Mouse (Mus musculus) skeletal muscle tissue, adult 2 months (tissue): ENCODE measurements around the gene Gabpb2.

Experiments used
- DNase-seq: peaks from one replicate; pipeline ENCODE4 v3.0.0-alpha.2; 2012; ENCODE audit warnings: low read depth, low spot score

Gabpb2 gene

GRCm38 (mm10) chr3:95217255-95218134, at the start of gene Gabpb2:
Gabpb2 (minus strand) TSS chr3:95217916.
- peak; percentile 91 for DNase-seq

GRCm38 (mm10) chr3:95266052-95266451, 48.3 kb upstream of the Gabpb2 start:
- peak; percentile 77 for DNase-seq

GRCm38 (mm10) chr3:95264724-95265123, 47.0 kb upstream of the Gabpb2 start:
- no peak for DNase-seq

- peak; percentile 80 for DNase-seq
Measured at GRCm38 (mm10) chr3:95263089-95263739, 45.5 kb upstream of the Gabpb2 start.

GRCm38 (mm10) chr3:95261975-95262374, 44.3 kb upstream of the Gabpb2 start:
- no peak for DNase-seq

GRCm38 (mm10) chr3:95256931-95257330, 39.2 kb upstream of the Gabpb2 start:
- DNase-seq, result no peak

GRCm38 (mm10) chr3:95250783-95251424, 33.2 kb upstream of the Gabpb2 start, which contains the start of gene Bnipl:
Bnipl (minus strand) TSS chr3:95251193.
- DNase-seq, result no peak

- no peak for DNase-seq
Measured at GRCm38 (mm10) chr3:95250361-95250760, 32.6 kb upstream of the Gabpb2 start.

GRCm38 (mm10) chr3:95247660-95248336, 30.1 kb upstream of the Gabpb2 start:
- no peak for DNase-seq

GRCm38 (mm10) chr3:95246465-95247231, 28.9 kb upstream of the Gabpb2 start:
- DNase-seq, result no peak

- DNase-seq, result no peak
Measured at GRCm38 (mm10) chr3:95243086-95243485, 25.4 kb upstream of the Gabpb2 start.

- DNase-seq, result no peak
Measured at GRCm38 (mm10) chr3:95241498-95241897, 23.8 kb upstream of the Gabpb2 start, which contains the start of gene Gm128. Gm128 (minus strand) TSS chr3:95241598.

- DNase-seq, result no peak
Measured at GRCm38 (mm10) chr3:95240900-95241299, 23.2 kb upstream of the Gabpb2 start.

GRCm38 (mm10) chr3:95239971-95240370, 22.3 kb upstream of the Gabpb2 start:
- no peak for DNase-seq

- DNase-seq, result no peak
Measured at GRCm38 (mm10) chr3:95239022-95239421, 21.3 kb upstream of the Gabpb2 start.

- no peak for DNase-seq
Measured at GRCm38 (mm10) chr3:95237541-95238099, 19.9 kb upstream of the Gabpb2 start.

GRCm38 (mm10) chr3:95235386-95236301, 17.9 kb upstream of the Gabpb2 start:
- no peak for DNase-seq

GRCm38 (mm10) chr3:95233303-95233980, 15.7 kb upstream of the Gabpb2 start:
- DNase-seq, result no peak

- no peak for DNase-seq
Measured at GRCm38 (mm10) chr3:95232771-95233170, 15.1 kb upstream of the Gabpb2 start.
